Mouse (Mus musculus) spleen, postnatal 14 days (tissue): ENCODE results near the gene Adam26a.
"Not testable (repeated sequence)": the region's sequence is repeated elsewhere in the genome, so short reads cannot be mapped to it uniquely, and the experiment has no call there.

ENCODE experiments used
- DNase-seq, 2 experiments: peaks; one replicate each; pipeline ENCODE4 v3.0.0; 2021 to 2022; ENCODE audit warnings: low spot score in 2 of 2

Gene Adam26a

DNA sequence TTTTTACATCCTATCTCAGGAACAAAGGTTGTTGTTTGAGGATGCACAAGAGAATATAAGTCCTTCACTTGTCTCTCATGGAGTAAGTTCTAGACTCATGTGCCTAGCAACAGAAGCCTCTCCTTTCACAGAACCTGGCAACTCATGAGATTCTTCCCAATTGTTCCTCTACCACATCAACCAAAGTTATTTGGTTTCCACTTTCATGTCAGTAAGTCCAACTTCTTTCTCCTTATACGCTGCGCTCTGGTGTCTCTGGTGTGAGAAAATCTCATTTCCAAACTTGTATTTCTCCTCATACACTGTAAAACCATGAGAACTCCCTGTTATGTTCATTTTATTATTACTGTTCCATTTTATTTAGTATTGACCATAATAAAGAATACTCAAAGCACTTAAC is at the start of gene Adam26a:
Adam26a (minus strand) TSS at position 101 of the 400 bp plus-strand sequence.
- DNase-seq: not testable (repeated sequence)

DNA sequence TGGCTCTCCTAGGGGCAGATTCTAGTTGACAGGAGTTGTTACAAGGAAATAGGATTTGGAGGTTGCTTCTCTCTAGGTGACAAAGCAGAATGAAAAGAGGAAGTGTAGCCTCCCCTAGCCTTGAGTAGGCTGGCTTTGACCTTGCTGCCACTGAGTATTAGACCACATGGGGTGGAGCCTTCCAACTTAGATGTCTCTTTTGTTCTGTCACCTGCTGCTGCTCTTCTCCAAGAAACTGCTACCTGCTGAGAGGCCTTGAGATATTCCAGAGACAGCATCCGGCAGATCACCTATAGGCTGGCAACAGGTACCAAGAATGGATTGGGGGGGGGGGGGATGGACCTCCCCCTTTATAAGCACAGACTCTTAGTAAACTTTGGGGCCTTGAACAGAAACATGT is 39.5 kb upstream of the Adam26a start:
- no peak for DNase-seq

- DNase-seq: not testable (repeated sequence)
Observed at GRCm38 (mm10) chr8:43603657-43604056, 27.1 kb upstream of the Adam26a start.

GRCm38 (mm10) chr8:43603166-43603565 is 26.7 kb upstream of the Adam26a start:
- DNase-seq: not testable (repeated sequence)

DNA sequence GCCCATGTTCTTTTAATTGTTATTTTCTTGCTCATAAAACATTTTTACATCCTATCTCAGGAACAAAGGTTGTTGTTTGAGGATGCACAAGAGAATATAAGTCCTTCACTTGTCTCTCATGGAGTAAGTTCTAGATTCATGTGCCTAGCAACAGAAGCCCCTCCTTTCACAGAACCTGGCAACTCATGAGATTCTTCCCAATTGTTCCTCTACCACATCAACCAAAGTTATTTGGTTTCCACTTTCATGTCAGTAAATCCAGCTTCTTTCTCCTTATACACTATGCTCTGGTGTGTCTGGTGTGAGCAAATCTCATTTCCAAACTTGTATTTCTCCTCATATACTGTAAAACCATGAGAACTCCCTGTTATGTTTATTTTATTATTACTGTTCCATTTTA is 48.5 kb downstream of the Adam26a start, which contains the start of gene Adam26b:
Adam26b (minus strand) TSS at position 101 of the 400 bp plus-strand sequence.
- not testable (repeated sequence) for DNase-seq
